Mouse (Mus musculus) G1E (cell line): ENCODE results near the gene Nudt17. TPM values are rescaled to one million over a fixed set of nuclear protein-coding genes. Genes with fewer than 3 reads are reported as not detected.
A peak's percentile ranks its signal among the peaks of the same experiment; 100 is the strongest.
"Not testable (repeated sequence)": the region's sequence is repeated elsewhere in the genome, so short reads cannot be mapped to it uniquely, and the experiment has no call there.

ENCODE experiments used
- ATAC-seq: 2 replicates; pipeline ENCODE4 v1.8.0; 2016; ENCODE audit warnings: mild to moderate bottlenecking; ENCODE audit not compliant: insufficient number of reproducible peaks, poor library complexity, low FRiP score, severe bottlenecking; ENCODE audit errors: extremely low read depth
- DNase-seq: peaks from one replicate; pipeline ENCODE4 v3.0.0; 2012; ENCODE audit warnings: low spot score
- H3K27me3 ChIP-seq: 2 replicates; pipeline ENCODE4 v1.6.1; 2012; ENCODE audit warnings: mild to moderate bottlenecking, low read length, inconsistent platforms; ENCODE audit not compliant: insufficient read depth
- H3K36me3 ChIP-seq: replicated peaks from 2 replicates; pipeline ENCODE3; 2012; ENCODE audit warnings: mild to moderate bottlenecking, inconsistent platforms
- H3K4me1 ChIP-seq: 2 replicates; pipeline ENCODE4 v1.6.1; 2012; ENCODE audit warnings: low read depth, low read length, inconsistent platforms, mixed read lengths; ENCODE audit not compliant: insufficient read depth
- H3K4me3 ChIP-seq: 2 replicates; pipeline ENCODE4 v1.5.1; 2012; ENCODE audit warnings: low read depth, mild to moderate bottlenecking, inconsistent platforms, low read length, moderate library complexity, mixed read lengths
- H3K9me3 ChIP-seq: replicated peaks from 2 replicates; pipeline ENCODE4 v1.6.1; 2012; ENCODE audit warnings: inconsistent platforms
- CTCF ChIP-seq: IDR thresholded peaks from 2 replicates; pipeline ENCODE4 v1.5.1; 2012; ENCODE audit warnings: low read depth, low read length, inconsistent platforms, mixed read lengths
- GATA1 ChIP-seq: IDR thresholded peaks from 2 replicates; pipeline ENCODE4 v1.6.1; 2012; ENCODE audit warnings: borderline replicate concordance, low read length, inconsistent platforms, mixed read lengths
- GATA2 ChIP-seq: IDR thresholded peaks from 2 replicates; pipeline ENCODE4 v1.6.1; 2012; ENCODE audit warnings: low read depth, low read length, inconsistent platforms, borderline replicate concordance
- POLR2AphosphoS5 ChIP-seq: IDR thresholded peaks from 2 replicates; pipeline ENCODE4 v1.6.1; 2012; ENCODE audit warnings: low read depth, low read length, inconsistent platforms; ENCODE audit not compliant: insufficient replicate concordance
- TAL1 ChIP-seq: conservative IDR thresholded peaks from 2 replicates; pipeline ENCODE4 v1.6.1; 2012; ENCODE audit warnings: low read depth, low read length, inconsistent platforms, mixed read lengths
- polyA plus RNA-seq: library from polyadenylated mRNA; stranded (reverse); fragments of >175 nt; gene quantifications from 2 replicates; pipeline ENCODE4 v1.2.3, GENCODE M21; 2012
- total RNA-seq, 2 experiments: library from RNA; stranded (forward) in 1 of 2; stranded (reverse) in 1 of 2; fragments of 200-1000 nt in 1 of 2; fragments of >200 nt in 1 of 2; fragmentation: Nextera tagmentation in 1 of 2; gene quantifications; 2 replicates each; pipeline ENCODE4 v1.2.3; 2014 to 2017

The Nudt17 gene
- total and polyA plus RNA-seq, 3 experiments: 0.22 to 0.83 TPM; not detected in 1

DNA sequence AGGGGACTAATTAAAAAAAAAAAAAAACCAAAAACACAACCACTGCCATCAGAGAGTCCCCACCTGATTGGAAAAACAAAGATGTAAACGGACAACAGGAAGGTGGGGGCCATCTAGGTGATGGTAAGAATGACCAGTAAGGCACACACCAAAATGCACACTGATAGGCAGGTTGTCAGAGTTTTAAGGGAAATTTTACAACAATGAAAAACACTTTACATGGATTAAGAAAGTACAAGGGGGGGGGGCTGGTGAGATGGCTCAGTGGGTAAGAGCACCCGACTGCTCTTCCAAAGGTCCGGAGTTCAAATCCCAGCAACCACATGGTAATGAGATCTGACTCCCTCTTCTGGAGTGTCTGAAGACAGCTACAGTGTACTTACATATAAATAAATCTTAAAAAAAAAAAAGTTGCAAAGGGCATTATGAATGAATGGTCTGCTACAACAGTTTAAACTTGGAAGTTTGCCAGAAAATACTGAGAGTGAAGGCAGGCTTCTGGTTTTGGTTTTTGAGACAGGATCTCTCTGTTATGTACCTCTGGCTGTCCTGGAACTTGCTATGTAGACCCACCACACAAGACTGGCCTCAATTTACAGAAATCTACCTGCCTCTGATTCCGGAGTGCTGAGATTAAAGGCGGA, 39.8 kb downstream of the Nudt17 start:
- DNase-seq (no peak), ATAC-seq (no peak)
- Histone ChIP-seq H3K36me3 (no peaks in the 10 kb centered on the region), H3K4me3 (no peak overlapping the region), H3K4me1 (peaks cover 16% of the 10 kb centered on the region), H3K9me3 (no peaks in the 10 kb centered on the region), H3K27me3 (peaks cover 37% of the 10 kb centered on the region)
- TF ChIP-seq GATA2 (no peak), POLR2AphosphoS5 (no peak), TAL1 (no peak), GATA1 (no peak), CTCF (no peak)

GRCm38 (mm10) chr3:96667316-96667715, 41.0 kb downstream of the Nudt17 start:
- Histone ChIP-seq H3K27me3 (peaks cover 29% of the 10 kb centered on the region), H3K4me3 (no peak overlapping the region), H3K4me1 (peaks cover 18% of the 10 kb centered on the region), H3K36me3 (no peaks in the 10 kb centered on the region), H3K9me3 (no peaks in the 10 kb centered on the region)
- ATAC-seq: no peak
- no peak for DNase-seq
- TF ChIP-seq GATA2 (no peak), GATA1 (no peak), POLR2AphosphoS5 (no peak), CTCF (peak; percentile 7; the same call in 1 of the 2 replicates), TAL1 (no peak)

GRCm38 (mm10) chr3:96666916-96667315, 41.4 kb downstream of the Nudt17 start:
- peaks cover 25% of the 10 kb centered on the region for H3K27me3 ChIP-seq
- TF ChIP-seq GATA2: no peak
- no peak for TF ChIP-seq POLR2AphosphoS5
- no peak for TF ChIP-seq TAL1
- TF ChIP-seq GATA1: no peak
- H3K4me1 ChIP-seq: peaks cover 18% of the 10 kb centered on the region
- ATAC-seq: no peak
- no peak for DNase-seq
- no peak overlapping the region for H3K4me3 ChIP-seq
- H3K36me3 ChIP-seq: no peaks in the 10 kb centered on the region
- no peaks in the 10 kb centered on the region for H3K9me3 ChIP-seq

DNA sequence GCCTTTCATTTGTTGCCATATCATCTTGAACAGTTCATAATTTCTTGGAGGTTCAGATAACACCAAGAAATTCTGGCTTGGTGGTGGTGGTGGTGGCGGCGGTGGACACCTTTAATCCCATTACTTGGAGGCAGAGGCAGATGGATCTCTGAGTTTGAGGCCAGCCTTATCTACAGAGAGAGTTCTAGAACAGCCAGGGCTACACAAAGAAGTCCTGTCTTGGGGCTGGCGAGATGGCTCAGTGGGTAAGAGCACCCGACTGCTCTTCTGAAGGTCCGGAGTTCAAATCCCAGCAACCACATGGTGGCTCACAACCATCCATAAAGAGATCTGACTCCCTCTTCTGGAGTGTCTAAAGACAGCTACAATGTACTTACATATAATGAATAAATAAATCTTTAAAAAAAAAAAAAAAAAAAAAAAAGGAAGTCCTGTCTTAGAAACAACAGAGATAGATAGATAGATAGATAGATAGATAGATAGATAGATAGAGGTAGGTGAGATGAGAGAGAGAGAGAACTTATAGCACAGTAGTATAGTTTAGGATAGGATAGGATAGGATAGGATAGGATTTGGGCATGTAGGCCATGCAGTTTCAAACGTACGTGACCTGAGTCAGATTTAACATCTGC, 42.5 kb downstream of the Nudt17 start:
- Histone ChIP-seq H3K4me1 (peaks cover 18% of the 10 kb centered on the region), H3K27me3 (peaks cover 21% of the 10 kb centered on the region)
- DNase-seq, ATAC-seq, H3K36me3 ChIP-seq, H3K9me3 ChIP-seq, H3K4me3 ChIP-seq: not testable (repeated sequence)

- no peak overlapping the region for H3K4me3 ChIP-seq
- DNase-seq (peak; percentile 51), ATAC-seq (no peak)
- TF ChIP-seq TAL1 (no peak), CTCF (peak; percentile 52), POLR2AphosphoS5 (no peak), GATA1 (no peak)
- peaks cover 9% of the 10 kb centered on the region for H3K27me3 ChIP-seq
- H3K36me3 ChIP-seq: no peaks in the 10 kb centered on the region
- no peaks in the 10 kb centered on the region for H3K9me3 ChIP-seq
- H3K4me1 ChIP-seq: peaks cover 6% of the 10 kb centered on the region
Observed at GRCm38 (mm10) chr3:96663432-96664239, 44.7 kb downstream of the Nudt17 start.

DNA sequence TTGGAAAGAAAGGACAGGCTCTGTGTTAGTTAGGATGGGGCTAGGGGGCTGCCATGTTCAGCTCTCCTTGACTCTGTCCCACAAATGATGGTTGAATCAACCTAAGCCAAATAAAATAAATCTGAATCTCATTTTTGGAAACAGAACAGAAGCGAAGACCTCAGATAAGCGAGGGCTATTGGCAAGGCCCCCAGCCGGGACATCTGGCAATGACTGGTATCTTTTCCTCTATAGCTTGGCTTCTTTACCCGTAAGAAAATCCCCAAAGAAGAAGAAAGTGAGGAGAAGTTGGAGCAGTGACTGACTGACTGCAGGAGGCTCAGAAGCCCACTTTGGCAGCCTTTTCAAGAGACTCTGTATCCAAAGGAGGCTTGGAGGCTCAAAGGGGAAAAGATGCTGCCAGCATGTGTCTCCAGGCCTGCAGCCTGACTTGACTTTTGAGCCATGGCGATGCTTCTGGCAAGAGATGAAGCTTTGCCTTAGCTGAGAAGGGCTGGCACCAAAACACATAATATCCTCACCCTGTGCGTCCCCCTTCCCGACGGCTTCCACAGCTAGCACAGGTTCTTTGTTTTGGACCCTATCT, 45.5 kb downstream of the Nudt17 start:
- no peak for TF ChIP-seq POLR2AphosphoS5
- peaks cover 6% of the 10 kb centered on the region for H3K4me1 ChIP-seq
- ATAC-seq: no peak
- no peaks in the 10 kb centered on the region for H3K36me3 ChIP-seq
- H3K27me3 ChIP-seq: peaks cover 9% of the 10 kb centered on the region
- no peak overlapping the region for H3K4me3 ChIP-seq
- no peaks in the 10 kb centered on the region for H3K9me3 ChIP-seq
- DNase-seq: no peak
